In genomic region chr1:181257585-181258555, GRCm38 (mm10) we compare ENCODE assay signal across 8 mouse cellular contexts. TPM values are rescaled to one million over a fixed set of nuclear protein-coding genes. Genes with fewer than 3 reads are reported as not detected.
DNase-seq lines count a peak whose midpoint lies in the region; ATAC-seq and TF ChIP-seq lines count a peak whose summit lies in the region.

No protein-coding gene starts in this region.

- 0 out of 2 replicates have a peak overlapping the region, but pooled peaks have one; percentile 6 for H3K27ac ChIP-seq in midbrain, embryonic 12.5 days (replicated peaks)
- H3K27ac ChIP-seq in midbrain, embryonic 15.5 days, result no peak overlapping the region
- peak overlapping the region; percentile 37; the same call in 1 of the 2 replicates for H3K27ac ChIP-seq in hindbrain, postnatal 0 days

- peaks cover 11% of the 10 kb centered on the region for H3K27me3 ChIP-seq in midbrain, embryonic 12.5 days
- H3K27me3 ChIP-seq in midbrain, embryonic 15.5 days (replicated peaks), result no peaks in the 10 kb centered on the region
- no peaks in the 10 kb centered on the region for H3K27me3 ChIP-seq in hindbrain, postnatal 0 days (ENCODE audit: insufficient read depth, low read length)

- no peak overlapping the region for H3K4me3 ChIP-seq in midbrain, embryonic 12.5 days
- no peak overlapping the region for H3K4me3 ChIP-seq in midbrain, embryonic 15.5 days
- H3K4me3 ChIP-seq in hindbrain, postnatal 0 days (ENCODE audit: low read length), result no peak overlapping the region
- H3K4me3 ChIP-seq in lung, adult 2 months (replicated peaks; ENCODE audit: extremely low read depth, low read depth, low read length), result no peak overlapping the region

- peaks cover 40% of the 10 kb centered on the region for H3K4me1 ChIP-seq in midbrain, embryonic 12.5 days
- H3K4me1 ChIP-seq in midbrain, embryonic 15.5 days, result peaks cover 12% of the 10 kb centered on the region
- peaks cover 16% of the 10 kb centered on the region for H3K4me1 ChIP-seq in hindbrain, postnatal 0 days (ENCODE audit: insufficient read depth, low read length)
- H3K4me1 ChIP-seq in lung, adult 2 months (ENCODE audit: control insufficient read depth, insufficient read depth, low read length), result peaks cover 9% of the 10 kb centered on the region

- H3K36me3 ChIP-seq in midbrain, embryonic 12.5 days, result no peaks in the 10 kb centered on the region
- no peaks in the 10 kb centered on the region for H3K36me3 ChIP-seq in midbrain, embryonic 15.5 days (replicated peaks)
- H3K36me3 ChIP-seq in hindbrain, postnatal 0 days (ENCODE audit: insufficient read depth, low read length), result no peaks in the 10 kb centered on the region

- no peaks in the 10 kb centered on the region for H3K9me3 ChIP-seq in midbrain, embryonic 12.5 days
- H3K9me3 ChIP-seq in midbrain, embryonic 15.5 days, result no peaks in the 10 kb centered on the region
- no peaks in the 10 kb centered on the region for H3K9me3 ChIP-seq in hindbrain, postnatal 0 days (ENCODE audit: low read length)

- DNase-seq in hindbrain, postnatal 0 days (ENCODE audit: low spot score), result no peak
- DNase-seq in lung, adult 2 months, result peak; percentile 32
- DNase-seq in left cerebral cortex, postnatal 4 days, result no peak
- no peak for DNase-seq in left cerebral cortex, postnatal 36 days (ENCODE audit: low spot score in 2 of 2)

- H3K4me2 ChIP-seq in midbrain, embryonic 12.5 days (replicated peaks), result no peak overlapping the region
- H3K4me2 ChIP-seq in midbrain, embryonic 15.5 days, result no peak overlapping the region
- H3K4me2 ChIP-seq in hindbrain, postnatal 0 days (ENCODE audit: low read depth, low read length), result no peak overlapping the region

- ATAC-seq in midbrain, embryonic 12.5 days (ENCODE audit: low FRiP score, low read depth), result no peak
- ATAC-seq in midbrain, embryonic 15.5 days (replicated peaks), result no peak
- peak; percentile 7 for ATAC-seq in erythroblast, adult 5-6 weeks (replicated peaks; ENCODE audit: low FRiP score, poor library complexity, severe bottlenecking)
- no peak for ATAC-seq in hindbrain, postnatal 0 days
- ATAC-seq in megakaryocyte-erythroid progenitor cell, adult 5-6 weeks (replicated peaks; ENCODE audit: low FRiP score, low TSS enrichment, poor library complexity, severe bottlenecking), result no peak

- intact Hi-C loops in left cerebral cortex, postnatal 4 days (cut with DNase I), result no loop called here
- intact Hi-C loops in left cerebral cortex, postnatal 36 days (cut with DNase I), result no loop called here

- H3K9ac ChIP-seq in midbrain, embryonic 12.5 days (replicated peaks), result no peak overlapping the region
- H3K9ac ChIP-seq in midbrain, embryonic 15.5 days, result no peak overlapping the region
- H3K9ac ChIP-seq in hindbrain, postnatal 0 days (replicated peaks; ENCODE audit: low read length), result 0 out of 2 replicates have a peak overlapping the region, but pooled peaks have one; percentile 3

- WGBS in midbrain, embryonic 12.5 days, result 80% methylated on average over 20 of the region's 20 CpGs
- WGBS in midbrain, embryonic 15.5 days, result 78% methylated on average over 20 of the region's 20 CpGs
- WGBS in hindbrain, postnatal 0 days, result 77% methylated on average over 20 of the region's 20 CpGs
- 62% methylated on average over 20 of the region's 20 CpGs for WGBS in lung, adult 2 months

- TF ChIP-seq CTCF in hindbrain, postnatal 0 days (IDR thresholded peaks at IDR 0.05; ENCODE audit: low read depth), result no peak
- no peak for TF ChIP-seq CTCF in lung, adult 2 months (IDR thresholded peaks at IDR 0.05; ENCODE audit: insufficient read depth, low read length)

- no peak for TF ChIP-seq POLR2A in lung, adult 2 months (IDR thresholded peaks at IDR 0.05; ENCODE audit: borderline replicate concordance, extremely low read depth, low read depth, low read length)

RNA-seq across cellular contexts. Expression of gene Wdr26, which starts 46.1 kb away (rescaled TPM):
- polyA plus RNA-seq in midbrain, embryonic 12.5 days (2016; fragmentation: Nextera tagmentation; extraction: Ambion mirVana), result 41.6 and 53.4 TPM in 2 replicates
- 32.8 and 36.7 TPM in 2 replicates for polyA plus RNA-seq in midbrain, embryonic 15.5 days (2015; fragmentation: Nextera tagmentation; extraction: Ambion mirVana)
- 871 and 922 TPM in 2 replicates for total RNA-seq in erythroblast, adult 5-6 weeks (2015; ENCODE audit: low replicate concordance)
- total RNA-seq in erythroblast, adult 5-6 weeks (2017; ENCODE audit: low replicate concordance), result 1,326 and 1,581 TPM in 2 replicates
- 40.1 and 47.0 TPM in 2 replicates for total RNA-seq in hindbrain, postnatal 0 days (2014; rRNA removed)
- 45.3 and 47.4 TPM in 2 replicates for polyA plus RNA-seq in hindbrain, postnatal 0 days (2015; fragmentation: Nextera tagmentation; extraction: Ambion mirVana)
- polyA plus RNA-seq in lung, adult 2 months (2012; rRNA removed), result 35.9 and 43.9 TPM in 2 replicates
- total RNA-seq in megakaryocyte-erythroid progenitor cell, adult 5-6 weeks (2014; fragmentation: Nextera tagmentation), result 93.5 and 155 TPM in 2 replicates
- 84.8 and 102 TPM in 2 replicates for total RNA-seq in megakaryocyte-erythroid progenitor cell, adult 5-6 weeks (2017)
- total RNA-seq in left cerebral cortex, postnatal 4 days (2021), result 100 to 1,000 TPM; 125 to 128 TPM
- 100 to 1,000 TPM in 1 of 2 experiments, 10 to 100 TPM in 1; 98.1 to 119 TPM for total RNA-seq in left cerebral cortex, postnatal 36 days (2021)

Comparison
In these comparisons a context has a peak if more than half of its experiments do, and no peak if none do; other contexts are left out.
1. RNA of gene Wdr26, which starts 46.1 kb away (total RNA-seq): 871 to 1,581 TPM in erythroblast, adult 5-6 weeks; 125 to 128 TPM in left cerebral cortex, postnatal 4 days, 98.1 to 119 TPM in left cerebral cortex, postnatal 36 days, 84.8 to 155 TPM in megakaryocyte-erythroid progenitor cell, adult 5-6 weeks and 40.1 to 47.0 TPM in hindbrain, postnatal 0 days; every median in the first group is over 4 times any median in the second.